Mouse (Mus musculus) layer of hippocampus, postnatal 10 days (tissue): ENCODE measurements at regions not wholly inside any gene's neighbourhood (a gene's known extent, or its start where the extent isn't known, plus 50 kb on each side); places are given as distances from the start of the nearest gene placed in this dataset.
A peak's percentile ranks its signal among the peaks of the same experiment; 100 is the strongest.

Experiments used
- DNase-seq, 2 experiments: peaks; one replicate each; pipeline ENCODE4 v3.0.0; 2021; ENCODE audit warnings: low spot score in 2 of 2

DNA sequence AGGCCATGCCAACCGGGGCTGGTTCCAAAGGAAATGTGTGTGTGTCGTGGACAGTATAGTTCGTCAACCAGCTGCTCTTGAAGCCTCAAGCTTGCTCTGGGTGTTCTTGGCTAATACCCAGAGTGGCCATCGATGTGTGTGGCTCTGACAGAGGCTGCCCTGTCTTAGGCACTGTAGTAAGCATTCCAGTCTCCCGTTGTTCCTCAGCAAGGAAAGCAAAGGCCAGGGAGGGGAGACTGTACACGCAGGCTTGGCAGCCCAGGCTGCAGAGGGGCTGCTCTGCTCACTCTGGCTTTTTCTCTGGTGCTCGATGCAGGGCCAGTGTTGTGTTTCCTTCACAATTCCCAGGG, 106.1 kb upstream of the Unc5b start:
- DNase-seq, result no peak

DNA sequence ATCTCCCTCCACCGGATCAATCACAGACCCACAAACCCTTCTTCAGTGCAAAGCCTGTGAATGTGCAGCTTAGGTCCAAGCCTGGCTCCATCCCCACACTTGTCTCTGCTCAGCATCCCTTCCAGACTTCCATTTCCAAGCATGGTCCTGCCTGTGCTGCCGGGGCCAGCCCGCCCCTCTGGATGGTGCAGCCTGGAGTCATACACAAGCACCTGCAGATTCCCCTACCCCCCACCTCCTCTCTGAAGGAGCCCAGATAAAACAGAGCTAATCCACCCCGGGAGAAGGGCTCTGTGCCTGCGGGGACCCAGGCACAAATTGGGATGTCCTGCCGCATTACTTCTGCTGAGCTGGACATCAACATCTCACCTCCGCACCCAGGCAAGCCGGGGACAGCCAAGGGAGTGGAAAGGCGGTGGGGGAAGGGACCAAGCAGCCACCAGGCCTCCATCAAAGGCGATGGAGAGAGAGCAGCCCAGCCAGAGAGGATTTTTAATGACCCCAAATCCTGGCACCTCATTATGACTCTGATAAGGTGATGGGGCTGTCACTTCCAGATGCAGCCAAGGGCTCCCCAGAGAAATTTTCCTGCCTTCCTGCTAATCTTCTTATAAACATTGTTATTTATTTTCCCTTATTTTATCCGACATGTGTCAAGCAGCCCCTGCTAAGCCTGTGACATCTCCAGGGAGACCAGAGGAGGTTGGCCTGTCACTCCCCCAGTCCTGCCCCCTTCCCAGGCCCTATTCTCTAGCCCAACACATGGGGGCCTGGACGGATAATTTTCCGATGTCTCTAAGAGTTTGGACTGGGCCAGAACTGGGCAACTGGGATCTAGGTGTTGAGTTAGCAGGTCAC, 105.5 kb upstream of the Unc5b start:
- no peak for DNase-seq

DNA sequence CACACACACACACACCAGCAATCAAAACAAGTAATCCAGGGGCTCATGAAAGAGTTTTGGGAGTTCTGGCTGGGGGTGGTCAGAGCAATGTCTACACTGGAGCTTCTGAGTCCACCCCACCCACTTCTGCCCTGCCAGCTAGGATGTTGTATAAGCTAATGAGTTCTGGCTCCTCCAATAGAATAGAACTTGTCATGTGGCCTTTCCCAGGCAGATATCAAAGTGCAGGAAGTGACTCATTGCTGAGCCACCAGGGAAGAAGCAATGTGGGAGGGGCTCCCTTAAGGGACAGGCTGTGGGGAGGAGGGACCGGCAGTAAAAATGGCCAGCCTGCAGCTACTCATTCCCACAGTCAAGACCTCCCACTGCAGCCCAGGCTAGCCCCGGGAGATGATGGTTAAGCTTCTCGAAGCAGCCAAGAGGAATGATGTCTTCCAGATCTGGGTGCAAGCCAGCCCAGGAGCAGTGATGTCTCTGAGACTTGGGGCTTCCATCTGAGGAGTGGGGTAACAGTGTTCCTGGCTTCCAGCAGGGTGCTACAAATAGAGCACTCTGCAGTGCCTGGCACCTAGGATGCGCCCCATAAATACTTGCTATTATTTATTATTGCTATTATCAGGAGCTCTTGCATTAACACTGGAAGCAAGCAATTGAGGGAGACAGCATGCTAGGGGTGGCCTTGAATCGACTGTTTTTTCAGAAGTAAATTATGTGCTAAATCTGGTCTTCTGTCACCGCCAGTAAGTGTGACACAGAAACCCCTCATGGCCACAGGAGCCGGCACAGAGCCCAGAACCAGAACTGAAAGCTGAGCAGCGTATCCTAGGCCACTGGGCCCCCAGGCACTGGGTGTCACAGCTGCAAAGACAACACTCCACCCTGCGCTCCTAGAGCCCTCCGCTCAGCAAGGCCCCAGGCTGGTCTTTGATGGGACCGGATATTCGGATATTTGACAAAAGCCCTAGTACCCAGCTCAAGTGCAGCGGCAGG, 103.2 kb upstream of the Unc5b start:
- no peak for DNase-seq

DNA sequence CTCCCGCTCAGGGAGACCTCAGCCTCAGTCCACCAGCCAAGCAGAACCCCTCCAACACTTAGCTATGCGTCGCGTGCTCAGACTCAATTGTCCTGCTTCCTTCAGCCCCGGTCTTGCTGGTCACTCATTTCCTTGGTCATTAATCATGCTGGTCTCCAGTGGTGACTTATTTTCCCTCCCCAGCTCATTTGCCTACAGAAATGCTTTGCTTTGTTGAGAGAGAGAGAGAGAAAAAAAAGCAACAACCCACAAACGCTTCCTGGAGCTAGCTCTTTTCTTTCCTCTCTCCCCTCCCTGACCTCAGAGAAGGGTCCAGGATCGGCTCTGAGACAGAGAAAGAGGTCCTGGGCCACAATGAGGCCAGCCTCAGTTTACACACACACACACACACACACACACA, 102.5 kb upstream of the Unc5b start:
- DNase-seq, result no peak

DNA sequence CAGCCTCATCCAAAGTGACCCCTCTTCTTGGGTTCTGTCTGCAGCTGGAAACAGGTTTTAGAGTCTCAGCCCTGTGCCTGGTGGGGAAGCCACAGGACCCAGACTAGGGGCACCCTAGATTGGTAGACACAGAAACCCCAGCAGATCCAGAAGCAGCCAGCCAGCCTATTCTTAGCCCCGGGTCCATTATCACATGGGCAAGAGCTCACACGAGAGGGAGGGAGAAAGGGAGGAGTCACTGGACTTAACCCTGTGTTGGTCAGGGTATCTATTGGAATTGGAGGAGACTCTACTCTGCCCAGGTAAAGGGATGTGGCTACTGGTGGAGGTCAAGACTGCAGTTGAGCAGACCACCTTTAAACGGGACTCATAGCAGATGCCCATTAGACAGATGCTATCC, 101.5 kb upstream of the Unc5b start:
- DNase-seq, result no peak

DNA sequence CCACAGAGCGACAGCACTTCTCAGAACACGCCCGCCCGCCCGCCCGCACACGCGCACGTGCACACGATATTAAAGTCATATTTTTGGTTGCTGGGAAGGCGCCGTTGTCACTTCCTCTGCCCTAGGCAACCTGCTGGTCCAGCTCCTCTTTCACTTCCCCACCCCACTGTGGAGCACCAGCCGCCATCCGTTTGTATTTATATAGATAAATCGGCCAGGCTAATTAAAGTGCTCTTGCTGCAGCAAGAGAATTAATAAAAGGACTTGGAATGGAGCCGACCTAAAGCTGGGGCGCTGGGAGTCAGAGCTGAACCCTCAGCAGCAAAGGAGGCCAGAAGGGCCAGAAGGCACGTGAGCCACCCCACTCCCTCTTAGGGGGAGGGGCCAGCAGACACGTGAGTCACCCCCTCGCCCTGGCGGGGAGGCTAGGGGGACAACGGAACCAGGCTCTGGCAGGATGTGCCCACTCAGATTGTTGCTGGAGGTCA, 100.6 kb upstream of the Unc5b start:
- DNase-seq, result no peak

DNA sequence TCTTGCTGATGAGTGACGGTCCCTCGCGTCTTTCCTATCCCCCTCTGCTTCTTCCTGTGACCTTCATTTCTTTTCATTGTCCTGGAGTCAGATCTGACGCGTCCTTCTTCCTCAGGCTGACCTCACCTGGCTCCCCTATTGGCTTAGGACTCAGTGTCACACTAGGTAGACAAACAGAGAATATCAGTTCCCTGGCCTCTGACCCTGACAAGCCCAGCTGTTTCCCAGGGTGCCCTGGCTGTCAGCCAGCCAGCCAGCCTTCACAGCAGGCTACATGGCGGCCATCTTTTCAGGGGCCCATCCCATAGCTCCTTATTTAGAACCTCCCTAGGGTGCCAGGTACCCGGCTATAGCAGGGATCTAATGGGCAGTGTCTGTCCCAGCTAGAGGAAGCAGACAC, 97.3 kb upstream of the Unc5b start:
- DNase-seq, result no peak

DNA sequence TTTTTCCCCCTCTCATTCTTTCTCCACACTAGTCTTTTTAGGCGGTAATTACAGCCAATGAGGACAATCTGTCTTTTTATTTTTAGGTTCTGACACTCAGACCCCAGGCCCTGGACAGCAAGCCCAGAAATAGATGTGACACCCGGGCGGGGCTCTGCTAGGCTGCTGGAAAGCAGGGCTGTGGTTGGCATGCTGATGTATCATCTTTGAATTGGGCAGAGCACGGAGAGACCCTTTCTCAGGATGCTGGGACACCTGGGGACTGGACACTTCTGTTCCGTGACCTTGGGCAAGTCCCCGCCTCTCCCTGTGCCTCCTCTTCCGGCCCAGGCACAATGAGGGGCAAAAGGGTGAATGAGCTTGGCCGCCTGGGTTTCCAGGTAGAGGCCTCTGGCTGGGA, 96.8 kb upstream of the Unc5b start:
- no peak for DNase-seq

DNA sequence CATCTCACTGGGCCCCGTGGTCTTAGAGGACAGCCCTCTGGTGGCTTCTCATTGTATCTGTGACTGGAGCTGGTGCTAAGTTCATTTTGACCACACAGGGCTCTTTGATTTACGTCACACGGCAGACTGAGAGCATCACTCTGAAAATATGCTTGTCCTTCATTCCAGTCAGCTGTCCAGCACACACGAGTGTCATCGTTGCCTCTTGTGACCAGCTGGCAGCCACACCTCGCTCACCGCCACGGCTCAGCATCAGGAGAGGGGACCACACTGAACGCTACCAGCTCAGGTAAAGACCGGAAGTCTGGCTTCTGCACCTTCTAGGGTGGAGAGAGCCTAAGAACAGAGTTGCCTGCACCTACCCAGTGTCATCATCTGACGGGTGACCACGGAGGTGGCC, 95.3 kb upstream of the Unc5b start:
- DNase-seq, result no peak

DNA sequence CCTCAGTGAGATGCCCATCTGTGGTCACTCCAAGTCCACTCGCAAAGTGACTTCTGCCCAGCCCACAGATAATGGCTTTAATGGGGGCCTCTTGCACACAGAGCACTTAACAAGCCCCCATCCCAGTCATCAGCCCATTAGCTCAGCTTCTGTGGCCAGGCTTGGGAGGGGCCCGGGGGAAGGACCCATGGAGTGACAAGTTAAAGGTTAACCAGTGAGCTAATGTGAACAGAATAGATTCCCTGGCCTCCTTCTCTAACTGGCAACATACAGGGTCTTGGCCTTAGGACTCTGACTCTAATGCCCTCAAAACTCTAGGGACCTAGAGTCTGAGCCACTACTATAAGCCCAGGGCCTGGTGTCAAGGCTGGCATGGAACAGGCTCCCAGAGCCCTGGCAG, 94.3 kb upstream of the Unc5b start:
- DNase-seq, result no peak

DNA sequence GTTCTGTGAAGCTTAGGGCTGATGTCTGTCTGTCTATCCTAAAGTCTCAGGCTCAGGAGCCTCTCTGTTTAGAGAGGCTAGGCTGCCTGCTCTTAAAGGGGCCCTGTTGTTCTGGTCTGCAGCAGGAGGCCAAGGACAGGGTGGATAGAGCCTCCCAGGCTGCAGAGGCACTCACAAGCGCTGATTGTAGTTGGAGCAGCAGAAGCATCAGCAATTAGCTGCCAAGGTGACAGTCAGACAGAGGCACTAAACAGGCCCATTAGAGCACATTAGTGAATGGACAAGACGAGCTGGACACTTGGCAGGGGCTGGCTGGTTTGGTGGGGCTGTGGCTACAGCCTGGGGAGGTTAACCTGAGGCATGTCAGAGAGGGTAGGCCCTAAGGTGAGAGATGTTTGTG, 93.8 kb upstream of the Unc5b start:
- no peak for DNase-seq

DNA sequence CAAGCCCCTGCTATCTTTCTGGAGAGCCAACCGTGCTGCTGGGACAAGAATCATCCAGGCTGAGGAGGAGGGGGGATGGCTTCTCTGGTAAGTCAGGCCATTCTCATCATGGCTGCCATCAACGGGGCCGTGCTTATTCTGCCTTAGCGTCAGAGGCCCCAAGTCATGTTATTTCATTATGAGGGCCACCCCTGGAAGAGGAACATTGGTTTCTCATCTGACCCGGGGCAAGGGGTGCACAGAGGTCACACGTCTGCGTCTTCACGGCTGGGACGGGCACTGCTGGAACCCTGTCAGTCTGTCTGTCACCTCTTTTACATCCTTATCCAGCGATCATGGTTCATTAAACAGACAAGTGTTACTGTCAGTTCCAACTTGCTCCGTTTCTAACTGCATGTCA, 92.4 kb upstream of the Unc5b start:
- DNase-seq, result no peak

DNA sequence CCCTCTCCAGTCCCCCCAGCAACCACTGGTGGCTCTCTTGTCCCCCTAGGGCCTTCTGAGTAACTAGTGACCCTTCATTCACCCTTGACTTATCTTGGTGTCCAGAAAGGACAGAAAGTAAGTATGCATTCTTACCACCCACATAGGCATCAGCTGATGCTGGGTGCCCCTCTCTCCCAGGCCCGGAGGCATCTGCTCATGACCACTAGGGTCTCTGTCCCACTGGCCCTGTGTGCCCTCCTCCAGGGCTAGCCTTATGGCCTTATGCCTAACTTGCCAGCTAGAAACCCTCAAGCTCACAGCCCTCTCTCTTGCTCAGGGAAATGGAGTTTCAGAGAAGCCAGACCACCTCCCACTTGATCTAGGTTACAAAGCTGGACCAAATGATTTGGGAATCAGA, 89.2 kb upstream of the Unc5b start:
- DNase-seq, result no peak

DNA sequence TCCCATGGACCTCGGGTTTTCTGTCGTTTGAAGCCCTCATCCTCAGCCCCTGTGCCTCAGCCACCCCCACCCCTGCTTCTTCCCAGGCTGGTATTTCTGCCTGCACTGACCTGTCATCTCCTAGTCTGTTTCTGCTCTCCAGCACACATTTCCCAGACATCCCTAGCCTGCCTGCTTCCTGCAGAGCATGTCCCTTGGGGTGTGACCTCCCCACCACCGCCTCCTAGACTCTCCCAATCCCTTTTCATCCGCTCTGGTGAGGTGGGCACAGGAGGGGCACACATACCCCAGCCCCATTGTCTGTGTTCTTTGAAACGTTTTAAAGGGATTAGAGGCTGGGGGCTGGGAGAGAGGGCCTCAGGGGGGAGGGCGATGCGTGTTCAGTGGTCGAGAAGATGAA, 86.6 kb upstream of the Unc5b start:
- DNase-seq, result no peak

DNA sequence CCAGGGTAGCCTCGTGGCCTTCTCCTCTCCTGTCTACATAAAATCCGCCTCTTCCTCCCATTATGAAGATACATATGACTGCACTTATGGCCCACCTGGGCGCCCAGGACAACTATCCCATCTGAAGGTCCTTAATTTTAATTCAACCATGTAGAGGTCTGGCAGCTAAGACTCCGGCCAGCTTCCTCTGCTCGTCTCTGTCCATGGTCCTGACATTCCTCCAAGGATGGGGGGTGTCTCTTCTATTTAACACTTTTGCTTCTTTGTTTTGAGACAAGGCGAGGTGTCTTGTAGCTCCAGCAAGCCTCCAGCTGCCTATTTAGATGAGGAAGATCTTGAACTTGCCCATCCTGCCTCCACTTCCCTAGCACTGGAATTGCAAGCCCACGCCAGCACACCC, 83.0 kb upstream of the Unc5b start:
- DNase-seq, result no peak

DNA sequence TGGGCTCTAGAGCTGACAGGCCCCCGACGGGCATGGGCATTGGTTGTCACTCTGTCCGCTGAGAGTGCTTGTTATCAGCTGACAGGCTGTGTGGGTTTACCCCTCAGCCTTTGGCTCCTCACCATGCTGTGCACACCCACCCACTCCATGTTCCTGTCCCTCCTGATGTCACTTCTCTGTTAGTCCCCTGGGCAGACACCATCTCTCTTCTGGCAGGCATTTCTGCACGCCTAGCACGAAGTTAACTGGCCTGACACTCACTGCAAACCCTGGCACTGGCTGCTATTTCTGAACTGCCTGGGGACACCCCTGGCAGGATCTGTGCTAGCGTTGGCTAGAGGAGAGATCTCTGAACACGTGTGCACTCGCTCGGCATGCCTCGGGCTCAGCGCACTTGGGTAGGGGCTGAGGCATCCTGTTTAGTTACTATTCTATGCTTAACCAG, 82.1 kb upstream of the Unc5b start:
- peak in 1 of 2 experiments; percentile 46 for DNase-seq

DNA sequence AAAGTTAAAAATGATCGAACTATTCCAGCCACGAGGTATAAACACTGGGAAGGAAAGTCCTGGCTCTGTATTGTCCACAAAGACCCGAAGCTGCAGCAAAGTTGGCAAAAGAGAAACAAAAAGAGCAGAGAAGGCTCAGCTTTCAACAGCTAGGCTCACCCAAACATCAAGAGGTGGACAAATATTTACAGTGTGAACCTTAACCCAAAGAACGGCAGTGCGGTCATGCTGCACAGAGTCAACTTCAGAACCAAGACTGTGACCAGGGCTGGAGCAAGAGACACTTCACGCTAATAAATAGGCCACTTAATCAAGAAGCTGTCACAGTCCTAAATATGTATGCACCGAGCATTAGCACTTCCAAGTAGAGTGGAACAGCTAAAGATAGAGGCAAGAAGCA, 73.0 kb upstream of the Unc5b start:
- DNase-seq, result no peak

DNA sequence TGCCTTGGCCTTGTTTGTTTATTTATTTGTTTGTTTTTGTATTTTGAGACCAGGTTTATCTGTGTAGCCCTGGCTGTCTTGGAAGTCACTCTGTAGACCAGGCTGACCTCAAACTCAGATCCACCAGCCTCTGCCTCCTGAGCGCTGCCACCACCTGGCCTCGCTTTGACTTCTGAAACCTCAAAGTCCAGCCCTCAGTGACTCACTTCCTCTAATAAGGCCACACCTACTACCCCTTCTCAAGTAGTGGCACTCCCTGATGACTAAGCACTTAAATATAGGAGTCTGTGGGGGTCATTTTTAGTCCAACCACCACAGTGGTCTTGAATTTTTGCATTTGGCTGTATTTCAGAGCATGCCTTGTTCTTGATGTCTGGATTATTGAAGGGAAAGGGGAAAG, 69.6 kb upstream of the Unc5b start:
- DNase-seq, result no peak

DNA sequence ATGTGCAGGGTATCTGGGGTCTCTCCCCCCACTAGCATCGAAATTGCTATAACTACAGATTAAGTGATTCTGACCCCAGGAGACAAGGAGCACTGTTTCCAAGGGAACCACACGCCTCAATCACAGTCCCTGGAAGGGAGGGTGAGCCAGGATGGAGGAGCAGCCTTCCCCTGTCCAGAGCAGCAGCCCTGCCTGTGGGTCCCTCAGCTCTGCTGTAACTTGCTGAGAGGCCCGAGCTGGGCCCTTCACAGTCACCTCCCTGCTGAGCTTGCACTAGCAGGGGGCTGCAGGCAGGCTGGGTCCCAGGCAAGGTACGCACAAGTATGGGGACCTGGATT, 62.4 kb upstream of the Unc5b start:
- DNase-seq, result no peak

DNA sequence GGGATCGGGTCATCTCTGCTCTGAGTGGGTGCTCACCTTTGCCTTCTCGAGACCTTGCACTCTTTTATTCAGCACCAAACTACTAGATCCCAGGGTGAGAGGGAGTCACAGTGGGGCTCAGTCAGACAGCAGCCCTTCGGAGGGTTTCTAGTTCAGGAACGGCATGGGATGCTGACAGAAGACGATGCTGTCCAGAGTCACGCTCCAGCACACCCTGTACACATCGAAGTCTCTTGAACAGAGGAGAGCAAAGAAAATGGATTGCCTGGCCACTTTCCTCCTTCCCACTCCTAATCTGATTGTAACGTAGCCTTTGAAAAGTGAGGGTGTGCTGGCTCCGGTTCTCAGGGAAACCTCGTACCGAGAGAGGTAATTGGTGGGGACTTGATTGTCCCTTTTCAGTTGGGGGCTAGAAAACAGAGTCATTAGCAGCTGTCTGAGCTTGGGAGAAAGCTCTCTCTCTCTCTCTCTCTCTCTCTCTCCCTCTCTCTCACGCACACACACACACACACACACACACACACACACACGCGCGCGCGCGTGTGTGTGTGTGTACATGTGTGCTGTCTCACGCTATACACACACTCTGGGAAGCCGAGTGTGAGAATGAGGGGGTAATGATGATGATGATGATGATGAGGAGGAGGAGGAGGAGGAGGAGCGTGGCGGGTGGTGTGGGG, 61.9 kb upstream of the Unc5b start:
- DNase-seq, result no peak

DNA sequence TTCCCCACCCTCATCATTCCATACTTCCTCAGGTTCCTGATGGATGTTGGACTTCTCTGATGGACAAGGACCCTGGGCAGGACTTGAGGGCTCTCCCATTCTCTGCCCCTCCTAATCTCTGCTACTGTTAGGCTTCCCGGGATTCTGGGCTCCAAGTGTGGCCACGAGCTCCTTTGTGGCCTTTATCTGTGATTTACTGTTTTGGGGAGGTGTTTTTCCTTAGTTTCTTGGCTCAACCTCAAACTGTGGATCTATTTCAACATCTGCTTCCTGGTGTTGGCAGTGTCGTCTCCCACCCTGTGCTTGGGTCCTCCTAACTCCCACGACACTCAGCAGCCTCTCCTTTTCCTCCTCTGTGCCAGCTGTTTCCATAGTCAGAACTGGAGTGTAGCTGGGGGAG, 61.3 kb upstream of the Unc5b start:
- no peak for DNase-seq
